Mouse (Mus musculus): ENCODE data around the gene Camp. TPM values are rescaled to one million over a fixed set of nuclear protein-coding genes. Genes with fewer than 3 reads are reported as not detected.
"Not testable (repeated sequence)": the region's sequence is repeated elsewhere in the genome, so short reads cannot be mapped to it uniquely, and the experiment has no call there.

Camp gene
- polyA plus RNA-seq, 1 experiment: not detected

DNA sequence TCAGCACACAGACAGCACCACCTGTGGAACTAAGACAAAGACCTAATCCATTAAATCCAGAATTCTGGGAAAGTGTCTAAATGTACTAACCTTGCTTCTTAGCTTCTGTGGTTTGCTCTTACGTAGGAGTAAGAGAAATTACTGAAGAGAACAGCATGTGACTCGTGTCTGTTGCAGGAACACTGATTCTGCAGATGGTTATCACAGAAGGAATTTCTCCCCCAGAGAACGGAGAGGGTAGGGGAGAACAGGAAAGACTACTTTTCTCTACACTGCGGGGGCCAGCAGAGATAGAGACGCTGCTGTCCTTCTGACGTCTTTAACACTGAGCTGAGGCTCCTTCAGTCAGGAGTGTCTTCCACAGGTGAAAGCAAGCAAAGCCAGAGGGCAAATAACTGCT, 33.1 kb downstream of the Camp start:
- 68% methylated on average over 6 of the region's 6 CpGs for WGBS
- H3K4me3 ChIP-seq (ENCODE audit: insufficient read depth, low read depth, low read length): no peak overlapping the region
- peaks cover 5% of the 10 kb centered on the region for H3K4me1 ChIP-seq (ENCODE audit: control insufficient read depth, insufficient read depth, low read length)
- H3K27ac ChIP-seq (ENCODE audit: insufficient read depth, low read depth, low read length): no peak overlapping the region
- no peak for TF ChIP-seq POLR2A (IDR thresholded peaks at IDR 0.05; ENCODE audit: insufficient read depth, low read depth, low read length)
- TF ChIP-seq CTCF (IDR thresholded peaks at IDR 0.05; ENCODE audit: insufficient read depth, low read depth, low read length): no peak

DNA sequence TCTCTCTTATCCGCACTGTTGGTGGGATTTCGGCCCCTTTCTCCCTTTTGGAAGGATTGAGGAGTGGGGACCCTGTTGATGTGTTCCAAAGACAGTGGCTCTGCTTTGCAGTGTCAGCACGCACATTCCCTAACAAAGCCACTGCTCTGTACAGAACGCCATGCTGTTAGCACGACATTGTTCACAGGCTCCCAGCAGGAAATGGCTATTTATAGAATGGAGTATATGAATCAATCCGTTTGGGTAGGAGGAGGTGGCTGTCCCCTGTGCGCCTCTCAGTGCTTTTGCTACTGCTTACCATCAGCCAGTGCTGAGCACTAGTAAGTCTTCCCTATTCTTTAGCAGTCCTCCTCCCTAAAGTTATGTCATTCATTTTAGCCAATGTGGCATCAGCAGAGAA, 36.0 kb downstream of the Camp start:
- Histone ChIP-seq H3K4me3 (ENCODE audit: insufficient read depth, low read depth, low read length) (no peak overlapping the region), H3K27ac (ENCODE audit: insufficient read depth, low read depth, low read length) (peak overlapping the region; percentile 54), H3K4me1 (ENCODE audit: control insufficient read depth, insufficient read depth, low read length) (peaks cover 5% of the 10 kb centered on the region)
- TF ChIP-seq CTCF (IDR thresholded peaks at IDR 0.05; ENCODE audit: insufficient read depth, low read depth, low read length) (no peak), POLR2A (IDR thresholded peaks at IDR 0.05; ENCODE audit: insufficient read depth, low read depth, low read length) (no peak)
- 20% methylated on average over 7 of the region's 7 CpGs for WGBS

DNA sequence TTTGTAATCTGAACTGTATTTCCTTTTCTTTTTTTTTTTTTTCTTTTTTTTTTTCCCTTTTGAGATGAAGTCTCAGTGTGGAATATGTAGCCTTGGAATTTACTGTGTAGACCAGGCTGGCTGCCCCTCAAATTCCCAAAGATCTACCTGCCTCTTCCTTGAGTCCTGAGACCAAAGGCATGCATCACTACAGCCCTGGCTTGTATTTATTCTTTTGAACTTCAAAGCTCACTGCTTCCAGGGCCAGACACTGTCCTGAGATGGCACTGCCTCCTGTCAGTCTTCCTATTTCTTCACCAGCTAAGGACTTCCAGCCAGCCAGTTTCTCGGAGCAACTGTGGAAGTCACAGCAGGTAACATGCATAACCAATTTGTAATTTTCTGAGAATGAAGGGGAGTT, 37.4 kb downstream of the Camp start, which contains the start of gene Spink8:
Gene Spink8 (plus strand): TSS at position 301 of the 400 bp plus-strand sequence.
- whole genome bisulfite sequencing: 64% methylated on average over 1 of the region's 1 CpGs
- H3K4me3 ChIP-seq (ENCODE audit: insufficient read depth, low read depth, low read length): no peak within 1 kb of the TSS
- H3K27ac ChIP-seq (ENCODE audit: insufficient read depth, low read depth, low read length): 0 out of 2 replicates have a peak within 1 kb of the TSS, but pooled peaks have one; percentile 54
- peaks cover 5% of the 10 kb centered on the region for H3K4me1 ChIP-seq (ENCODE audit: control insufficient read depth, insufficient read depth, low read length)
- TF ChIP-seq CTCF (IDR thresholded peaks at IDR 0.05; ENCODE audit: insufficient read depth, low read depth, low read length): no peak
- no peak for TF ChIP-seq POLR2A (IDR thresholded peaks at IDR 0.05; ENCODE audit: insufficient read depth, low read depth, low read length)

DNA sequence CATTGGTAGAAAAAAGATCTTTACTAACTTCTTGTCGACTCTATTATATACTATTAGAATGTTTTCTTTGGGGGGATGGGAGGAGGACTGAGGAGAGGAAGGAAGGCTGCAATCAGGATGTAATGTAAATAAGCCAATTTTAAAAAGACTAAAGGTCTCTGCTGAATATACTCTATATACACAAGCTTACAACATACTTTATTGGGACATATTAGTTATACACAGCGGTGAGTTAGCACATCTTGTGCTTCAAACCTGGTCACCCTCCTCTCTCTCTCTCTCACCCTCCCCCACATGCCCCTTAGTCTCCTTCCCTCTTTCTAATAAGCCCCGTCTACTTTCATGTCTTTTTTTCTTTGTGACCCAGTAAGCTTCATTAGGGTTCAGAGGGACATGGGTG, 41.5 kb downstream of the Camp start:
- WGBS: 49% methylated on average over 3 of the region's 3 CpGs
- Histone ChIP-seq H3K4me1 (ENCODE audit: control insufficient read depth, insufficient read depth, low read length) (no peaks in the 10 kb centered on the region), H3K4me3 (ENCODE audit: insufficient read depth, low read depth, low read length) (no peak overlapping the region), H3K27ac (ENCODE audit: insufficient read depth, low read depth, low read length) (no peak overlapping the region)
- no peak for TF ChIP-seq POLR2A (IDR thresholded peaks at IDR 0.05; ENCODE audit: insufficient read depth, low read depth, low read length)
- TF ChIP-seq CTCF (IDR thresholded peaks at IDR 0.05; ENCODE audit: insufficient read depth, low read depth, low read length): no peak

DNA sequence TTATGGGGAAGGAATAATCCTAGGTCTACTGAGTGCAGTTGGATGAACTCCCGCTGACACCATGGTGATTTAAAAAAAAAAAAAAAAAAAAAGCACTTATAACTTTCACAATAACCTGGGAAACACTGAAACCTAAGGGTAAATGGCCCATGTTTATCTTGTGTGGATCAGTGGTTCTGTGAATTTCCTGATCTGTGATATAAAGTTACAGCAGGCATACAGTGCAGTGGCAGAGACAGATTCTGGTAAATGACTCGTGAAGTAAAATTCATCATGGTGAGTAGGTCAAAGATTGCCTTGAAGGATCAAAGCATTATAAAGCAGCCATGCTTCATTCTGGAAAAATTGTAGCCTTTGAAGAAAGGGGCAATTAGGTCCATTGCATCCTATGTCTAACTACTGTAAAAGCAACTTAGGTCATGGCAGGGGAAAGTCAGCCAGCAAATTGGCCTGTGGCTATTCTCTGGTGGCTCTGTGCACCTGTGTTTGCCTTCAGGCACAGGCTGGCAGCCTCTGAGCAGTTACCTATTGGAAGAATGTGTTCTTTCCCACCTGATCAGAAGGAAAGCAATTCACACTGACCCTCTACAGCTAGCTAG, 42.6 kb downstream of the Camp start:
- Histone ChIP-seq H3K27ac (ENCODE audit: insufficient read depth, low read depth, low read length) (no peak overlapping the region), H3K4me1 (ENCODE audit: control insufficient read depth, insufficient read depth, low read length) (no peaks in the 10 kb centered on the region), H3K4me3 (ENCODE audit: insufficient read depth, low read depth, low read length) (no peak overlapping the region)
- 84% methylated on average over 2 of the region's 2 CpGs for WGBS
- no peak for TF ChIP-seq POLR2A (IDR thresholded peaks at IDR 0.05; ENCODE audit: insufficient read depth, low read depth, low read length)
- TF ChIP-seq CTCF (IDR thresholded peaks at IDR 0.05; ENCODE audit: insufficient read depth, low read depth, low read length): no peak

DNA sequence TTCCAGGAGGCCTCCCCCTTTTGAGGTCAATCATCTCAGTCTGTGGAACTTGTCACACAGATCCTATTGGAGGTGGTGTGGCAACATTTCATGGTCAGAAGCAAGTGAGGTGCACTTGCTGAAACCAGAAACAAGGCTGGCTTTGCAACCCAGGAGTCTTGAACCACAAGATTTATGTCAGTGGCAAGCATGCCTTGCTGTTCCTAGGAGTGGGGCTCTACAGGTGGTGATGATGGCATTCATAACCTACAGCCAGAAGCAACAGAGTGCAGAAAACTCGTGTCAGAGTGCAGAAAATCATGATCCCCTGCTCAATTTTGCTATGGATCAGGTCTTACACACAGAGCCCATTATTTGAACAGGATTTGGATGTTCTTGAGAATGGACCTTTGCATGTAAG, 43.2 kb downstream of the Camp start:
- 42% methylated on average over 1 of the region's 1 CpGs for WGBS
- TF ChIP-seq CTCF (IDR thresholded peaks at IDR 0.05; ENCODE audit: insufficient read depth, low read depth, low read length): no peak
- no peak for TF ChIP-seq POLR2A (IDR thresholded peaks at IDR 0.05; ENCODE audit: insufficient read depth, low read depth, low read length)
- Histone ChIP-seq H3K27ac (ENCODE audit: insufficient read depth, low read depth, low read length) (no peak overlapping the region), H3K4me3 (ENCODE audit: insufficient read depth, low read depth, low read length) (no peak overlapping the region), H3K4me1 (ENCODE audit: control insufficient read depth, insufficient read depth, low read length) (no peaks in the 10 kb centered on the region)

DNA sequence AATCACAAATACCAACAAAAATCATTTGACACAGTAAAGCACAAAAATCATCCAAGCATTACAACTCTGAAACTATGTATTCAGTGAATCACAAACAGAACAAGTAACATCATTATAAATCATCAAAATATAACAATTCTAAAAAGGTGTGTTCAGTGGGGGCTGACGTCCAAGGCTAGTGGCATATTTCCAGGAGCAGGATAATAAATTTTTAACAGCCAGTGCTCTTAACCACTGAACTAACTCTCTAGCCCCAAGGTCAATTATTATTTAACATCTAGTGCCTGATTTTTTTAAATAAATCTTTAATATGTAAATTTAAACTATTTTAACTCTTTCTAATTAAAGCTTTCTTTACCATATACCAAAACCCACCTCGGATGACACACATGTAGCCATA, 43.8 kb downstream of the Camp start:
- not testable (repeated sequence) for H3K27ac ChIP-seq (ENCODE audit: insufficient read depth, low read depth, low read length); H3K4me1 ChIP-seq (ENCODE audit: control insufficient read depth, insufficient read depth, low read length); H3K4me3 ChIP-seq (ENCODE audit: insufficient read depth, low read depth, low read length)
- 84% methylated on average over 2 of the region's 2 CpGs for WGBS

DNA sequence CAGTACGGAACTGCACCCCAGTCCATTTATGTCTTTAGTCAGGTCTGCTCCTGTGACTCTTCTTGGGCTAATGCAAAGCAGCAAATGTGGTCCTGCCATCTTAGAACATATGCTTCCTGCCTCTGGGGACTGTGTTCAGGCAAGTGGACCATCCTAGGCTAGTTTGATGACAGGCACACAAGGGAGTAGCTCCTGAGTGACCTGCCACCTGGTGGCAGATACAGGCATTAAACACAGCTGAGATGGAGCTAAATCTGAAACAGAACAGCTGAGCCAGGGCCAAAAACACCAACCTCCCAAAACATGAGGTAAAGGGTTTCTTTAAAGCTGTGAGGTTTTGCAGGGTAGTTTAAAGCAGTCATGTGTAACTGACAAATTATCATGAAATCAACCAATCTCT, 51.4 kb downstream of the Camp start:
- TF ChIP-seq CTCF (IDR thresholded peaks at IDR 0.05; ENCODE audit: insufficient read depth, low read depth, low read length): no peak
- no peak for TF ChIP-seq POLR2A (IDR thresholded peaks at IDR 0.05; ENCODE audit: insufficient read depth, low read depth, low read length)
- no peak overlapping the region for H3K27ac ChIP-seq (ENCODE audit: insufficient read depth, low read depth, low read length)
- 94% methylated on average over 1 of the region's 1 CpGs for WGBS
- H3K4me1 ChIP-seq (ENCODE audit: control insufficient read depth, insufficient read depth, low read length): no peaks in the 10 kb centered on the region
- no peak overlapping the region for H3K4me3 ChIP-seq (ENCODE audit: insufficient read depth, low read depth, low read length)

Other genes with a start within 250 kb of the Camp start
- not detected in 2 replicates for gene Fbxw24, start 223.6 kb downstream of the Camp start, polyA plus RNA-seq (2012; ENCODE audit: insufficient read depth, insufficient read length, low replicate concordance, missing spikeins)
- gene Fbxw25, start 185.0 kb downstream of the Camp start, polyA plus RNA-seq (2012; ENCODE audit: insufficient read depth, insufficient read length, low replicate concordance, missing spikeins): not detected in 2 replicates
- not detected in 2 replicates for gene Fbxw18, start 146.9 kb downstream of the Camp start, polyA plus RNA-seq (2012; ENCODE audit: insufficient read depth, insufficient read length, low replicate concordance, missing spikeins)
- not detected in 2 replicates for gene Fbxw26, start 103.5 kb downstream of the Camp start, polyA plus RNA-seq (2012; ENCODE audit: insufficient read depth, insufficient read length, low replicate concordance, missing spikeins)
- gene Fbxw27, start 58.9 kb downstream of the Camp start, polyA plus RNA-seq (2012; ENCODE audit: insufficient read depth, insufficient read length, low replicate concordance, missing spikeins): not detected in 2 replicates
- gene Spink8, start 37.3 kb downstream of the Camp start, polyA plus RNA-seq (2012; ENCODE audit: insufficient read depth, insufficient read length, low replicate concordance, missing spikeins): not detected in 2 replicates
- gene Nme6, start 16.9 kb downstream of the Camp start, polyA plus RNA-seq (2012; ENCODE audit: insufficient read depth, insufficient read length, low replicate concordance, missing spikeins): not detected in 2 replicates
- not detected in 2 replicates for gene Cdc25a, start 26.0 kb upstream of the Camp start, polyA plus RNA-seq (2012; ENCODE audit: insufficient read depth, insufficient read length, low replicate concordance, missing spikeins)
- gene Map4, start 81.8 kb upstream of the Camp start, polyA plus RNA-seq (2012; ENCODE audit: insufficient read depth, insufficient read length, low replicate concordance, missing spikeins): 93.0 and 647 TPM in 2 replicates

All from olfactory bulb, adult 2 months (tissue).